Mouse (Mus musculus): Measurements from ENCODE around the gene Slc26a6. TPM values are rescaled to one million over a fixed set of nuclear protein-coding genes. Genes with fewer than 3 reads are reported as not detected.
A peak's percentile ranks its signal among the peaks of the same experiment; 100 is the strongest.

Gene Slc26a6
- total RNA-seq (2021) = 10 to 100 TPM in 1 of 2 experiments, 1 to 10 TPM in 1; 9.8 to 11.2 TPM
- long read RNA-seq, experiment 1 = 0 reads
- long read RNA-seq, experiment 2 = 0 reads

DNA sequence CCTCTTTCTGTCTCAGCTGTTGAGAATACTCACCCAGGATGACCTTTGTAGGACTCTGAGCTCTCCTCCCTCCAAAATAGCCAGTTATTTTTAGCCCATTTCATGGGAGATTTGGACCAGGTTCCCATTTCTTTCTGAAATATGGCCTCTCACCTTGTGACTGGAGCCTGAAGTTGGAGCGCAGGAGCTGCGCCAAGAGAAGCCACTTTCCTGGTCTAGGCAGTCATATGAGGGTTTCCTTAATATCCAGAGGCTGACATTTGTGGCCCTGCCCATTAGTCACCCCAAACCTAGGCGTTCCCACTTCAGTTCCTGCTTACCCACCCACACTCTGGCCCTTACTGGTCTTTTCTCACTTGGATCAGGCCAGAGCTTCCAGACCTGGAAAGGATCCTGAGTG is at the start of gene Slc26a6:
Slc26a6 (plus strand) TSS at position 308 of the 400 bp plus-strand sequence.
- DNase-seq (ENCODE audit: low spot score in 2 of 2) = no peak

DNA sequence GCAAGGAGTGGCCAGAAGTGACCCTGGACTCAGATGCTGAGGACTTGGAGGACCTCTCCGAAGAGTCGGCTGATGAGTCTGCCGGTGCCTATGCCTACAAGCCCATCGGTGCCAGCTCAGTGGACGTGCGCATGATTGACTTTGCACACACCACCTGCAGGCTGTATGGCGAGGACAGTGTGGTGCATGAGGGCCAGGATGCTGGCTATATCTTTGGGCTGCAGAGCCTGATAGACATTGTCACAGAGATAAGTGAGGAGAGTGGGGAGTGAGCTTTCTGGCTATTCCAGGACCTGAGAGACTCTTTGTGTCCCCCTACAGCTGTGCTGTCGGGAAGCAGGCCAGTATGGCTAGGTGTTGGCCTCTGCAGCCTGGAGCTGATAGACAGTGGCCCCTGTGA is 47.3 kb upstream of the Slc26a6 start:
- DNase-seq (ENCODE audit: low spot score in 2 of 2) = no peak

DNA sequence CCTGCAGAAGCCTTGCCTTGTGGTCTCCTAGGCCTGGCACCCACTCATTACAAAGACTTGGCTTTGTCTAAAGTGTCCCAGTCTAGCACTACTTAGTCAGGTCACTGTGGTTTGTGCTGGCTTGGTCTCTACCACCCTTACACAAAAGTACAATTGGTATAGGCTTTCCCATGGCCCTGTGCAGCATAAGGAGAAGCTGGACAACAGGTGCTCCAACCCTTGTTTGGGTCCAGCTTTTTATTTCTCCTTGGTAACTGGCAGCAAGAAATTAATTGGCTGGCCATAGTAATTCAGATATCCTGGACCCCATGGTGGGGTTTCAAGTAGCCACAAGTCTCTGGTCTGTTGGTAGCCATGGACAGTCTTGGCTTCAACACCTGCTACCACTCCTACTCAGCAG is 46.7 kb upstream of the Slc26a6 start:
- DNase-seq (ENCODE audit: low spot score in 2 of 2) = no peak

- DNase-seq (ENCODE audit: low spot score in 2 of 2) = no peak
Observed at GRCm38 (mm10) chr9:108806831-108807230, 46.3 kb upstream of the Slc26a6 start.

DNA sequence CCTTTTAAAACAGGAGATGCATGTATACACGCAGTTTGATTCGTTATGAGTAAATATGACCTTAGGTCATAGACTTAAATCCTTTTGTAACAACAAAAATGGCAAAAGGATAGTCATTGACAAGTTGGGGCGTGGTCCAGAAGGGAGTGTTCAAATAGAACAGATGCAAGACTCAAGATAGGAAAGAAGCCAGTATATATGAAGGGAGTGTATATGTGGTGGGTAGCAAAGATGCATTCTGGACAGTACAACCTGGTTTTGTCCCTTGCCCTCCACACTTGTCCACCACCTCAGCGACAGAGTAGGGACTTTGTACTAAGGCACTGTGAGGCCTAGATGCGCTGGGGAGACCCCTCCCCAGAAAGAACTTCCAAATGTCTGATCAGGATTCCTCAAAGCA is 45.4 kb upstream of the Slc26a6 start:
- no peak for DNase-seq (ENCODE audit: low spot score in 2 of 2)

GRCm38 (mm10) chr9:108808163-108808665 is 44.9 kb upstream of the Slc26a6 start, which contains the start of gene Nckipsd:
TSS of gene Nckipsd (plus strand) at chr9:108808368.
- DNase-seq (ENCODE audit: low spot score in 2 of 2) = peak; percentile 97 to 99

- no peak for DNase-seq (ENCODE audit: low spot score in 2 of 2)
Observed at GRCm38 (mm10) chr9:108809188-108809587, 43.9 kb upstream of the Slc26a6 start.

GRCm38 (mm10) chr9:108809723-108810122 is 43.4 kb upstream of the Slc26a6 start:
- no peak for DNase-seq (ENCODE audit: low spot score in 2 of 2)

DNA sequence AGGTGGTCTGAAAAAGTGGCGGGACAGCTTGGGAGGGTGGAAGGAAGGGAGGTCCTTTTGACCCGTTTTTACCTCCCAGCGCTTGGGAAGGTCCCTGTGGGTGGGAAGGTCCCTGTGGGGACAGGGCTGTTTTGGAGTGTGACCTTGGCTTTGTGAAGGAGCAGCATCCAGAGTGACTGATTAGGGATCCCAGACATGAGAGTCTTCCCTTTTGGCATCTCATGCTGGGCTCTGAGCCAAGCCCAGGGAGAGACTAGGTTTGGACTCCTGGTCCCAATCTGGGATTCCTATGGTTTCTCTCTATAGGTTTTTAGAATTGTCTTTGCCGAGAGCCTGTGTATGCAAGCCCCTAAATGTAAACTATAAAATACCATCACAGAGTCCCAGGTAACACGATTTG is 42.6 kb upstream of the Slc26a6 start:
- DNase-seq (ENCODE audit: low spot score in 2 of 2) = no peak

DNA sequence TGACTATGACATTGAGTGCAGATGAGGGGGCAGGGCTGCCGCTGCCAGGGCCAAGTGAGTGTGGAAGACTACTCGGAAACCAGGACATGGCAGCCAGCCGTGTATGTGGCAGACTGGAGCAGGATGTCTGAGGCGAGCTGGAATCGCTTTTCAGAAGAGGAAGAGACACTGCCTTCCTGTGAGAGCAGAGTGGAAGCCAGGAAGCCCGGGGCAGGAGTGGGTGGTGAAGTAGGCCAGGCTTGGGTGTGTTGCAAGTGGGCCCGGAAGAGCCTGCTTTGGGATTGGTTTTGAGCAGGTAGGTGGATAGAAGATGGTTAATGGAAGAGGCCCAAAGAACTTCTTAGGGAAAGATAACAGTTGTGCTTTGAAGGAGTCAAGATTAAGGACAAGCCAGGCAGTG is 37.5 kb upstream of the Slc26a6 start:
- DNase-seq (ENCODE audit: low spot score in 2 of 2) = no peak

GRCm38 (mm10) chr9:108819495-108819894 is 33.6 kb upstream of the Slc26a6 start:
- peak in 1 of 2 experiments; percentile 47 for DNase-seq (ENCODE audit: low spot score in 2 of 2)

GRCm38 (mm10) chr9:108820077-108820476 is 33.0 kb upstream of the Slc26a6 start:
- DNase-seq (ENCODE audit: low spot score in 2 of 2) = no peak

DNA sequence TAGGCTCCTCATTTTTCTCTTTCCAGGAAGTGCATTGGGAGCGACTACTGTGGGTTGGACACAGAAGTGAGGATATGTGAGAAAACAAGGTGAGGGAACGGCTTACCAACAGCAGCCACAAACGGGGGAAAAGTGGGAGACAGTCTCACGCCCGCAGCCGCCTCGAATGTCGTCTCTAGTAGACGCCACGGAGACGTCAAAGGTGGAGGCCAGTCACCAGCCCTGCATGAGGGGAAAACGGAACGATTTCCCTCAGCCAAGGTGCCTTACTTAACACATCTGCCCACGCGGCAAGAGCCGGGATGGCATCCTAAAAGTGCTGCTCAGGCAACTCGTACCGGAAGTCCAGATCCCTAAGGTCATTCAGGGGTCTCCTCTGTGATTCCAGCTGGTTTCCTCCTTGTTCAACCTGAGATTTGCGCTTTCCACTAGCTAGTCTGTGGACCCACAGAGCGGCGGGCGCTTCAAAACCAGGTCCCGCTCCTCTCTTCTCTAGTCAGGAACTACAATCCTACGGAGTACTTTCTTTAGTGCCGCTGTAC is 28.9 kb upstream of the Slc26a6 start:
- no peak for DNase-seq (ENCODE audit: low spot score in 2 of 2)

DNA sequence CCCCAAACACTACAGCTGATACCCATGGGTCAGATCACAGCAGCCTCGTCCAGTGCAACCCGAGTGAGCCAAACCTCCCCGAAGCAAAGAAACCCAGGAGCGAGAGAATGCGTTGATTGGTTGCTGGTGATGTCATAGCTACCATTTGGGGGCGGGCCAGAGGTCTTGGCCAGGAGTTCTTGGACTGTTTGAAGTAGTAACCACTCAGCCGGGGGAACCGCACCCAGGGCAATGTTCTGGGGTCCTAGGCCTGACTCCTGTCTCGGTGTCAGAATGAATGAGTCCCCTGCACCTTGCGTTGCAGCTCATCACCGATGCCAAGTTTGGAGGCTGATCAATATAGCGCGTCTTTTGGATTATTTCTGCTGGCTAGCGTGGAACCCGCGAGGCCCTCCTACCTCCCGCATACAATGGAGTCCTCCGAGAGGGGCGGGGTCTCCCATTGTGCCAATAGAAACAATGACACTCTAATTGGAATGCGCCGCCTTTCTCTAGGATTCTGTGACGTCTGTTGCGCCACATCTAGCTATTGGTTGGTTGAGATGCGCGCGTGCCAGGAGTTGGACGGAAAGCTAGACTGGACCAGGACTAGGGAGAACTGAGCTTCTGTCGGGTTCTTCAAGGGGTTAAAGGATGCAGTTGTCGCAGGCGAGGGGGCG is 28.2 kb upstream of the Slc26a6 start:
- DNase-seq (ENCODE audit: low spot score in 2 of 2) = no peak

DNA sequence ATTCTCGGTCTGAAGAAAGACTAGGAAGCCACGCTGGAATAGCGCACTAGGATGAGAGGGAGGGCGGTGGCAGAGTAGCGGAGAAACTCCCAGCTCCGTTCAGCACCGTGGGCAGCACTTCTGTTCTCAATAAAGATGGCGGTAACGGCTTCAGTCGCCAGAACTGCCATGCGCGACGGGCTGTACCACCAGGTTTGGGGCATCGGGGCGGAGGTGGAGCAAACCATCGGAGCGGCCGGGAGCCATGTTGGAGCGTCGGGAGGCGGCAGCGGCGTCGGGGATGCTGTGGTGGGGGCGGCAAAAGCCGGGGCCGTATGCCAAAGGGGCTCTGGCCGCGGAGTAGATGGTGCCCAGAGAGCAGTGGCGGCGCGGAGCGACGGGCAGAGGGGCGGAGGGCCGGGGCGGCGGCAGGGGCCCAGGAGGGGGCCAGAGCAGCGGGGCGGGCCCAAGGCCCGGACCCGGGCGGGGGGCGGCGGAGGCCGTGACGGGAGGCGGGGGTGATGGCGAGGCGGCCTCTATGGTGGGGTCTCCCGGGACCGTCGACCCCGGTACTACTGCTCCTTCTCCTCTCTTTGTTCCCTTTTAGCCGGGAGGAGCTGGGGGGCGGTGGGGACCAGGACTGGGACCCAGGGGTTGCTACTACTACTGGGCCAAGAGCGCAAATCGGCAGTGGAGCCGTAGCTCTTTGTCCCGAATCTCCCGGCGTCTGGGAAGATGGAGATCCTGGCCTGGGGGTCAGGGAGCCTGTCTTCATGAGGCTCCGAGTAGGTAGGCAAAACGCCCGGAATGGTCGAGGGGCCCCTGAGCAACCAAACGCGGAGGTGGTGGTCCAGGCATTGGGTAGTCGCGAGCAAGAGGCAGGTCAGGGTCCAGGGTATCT is 27.0 kb upstream of the Slc26a6 start, which contains the start of gene Celsr3:
Celsr3 (plus strand) TSS at position 501 of the 880 bp plus-strand sequence.
- DNase-seq (ENCODE audit: low spot score in 2 of 2) = peak in 1 of 2 experiments; percentile 47

GRCm38 (mm10) chr9:108826700-108827340 is 26.3 kb upstream of the Slc26a6 start:
- peak; percentile 72 to 78 for DNase-seq (ENCODE audit: low spot score in 2 of 2)

DNA sequence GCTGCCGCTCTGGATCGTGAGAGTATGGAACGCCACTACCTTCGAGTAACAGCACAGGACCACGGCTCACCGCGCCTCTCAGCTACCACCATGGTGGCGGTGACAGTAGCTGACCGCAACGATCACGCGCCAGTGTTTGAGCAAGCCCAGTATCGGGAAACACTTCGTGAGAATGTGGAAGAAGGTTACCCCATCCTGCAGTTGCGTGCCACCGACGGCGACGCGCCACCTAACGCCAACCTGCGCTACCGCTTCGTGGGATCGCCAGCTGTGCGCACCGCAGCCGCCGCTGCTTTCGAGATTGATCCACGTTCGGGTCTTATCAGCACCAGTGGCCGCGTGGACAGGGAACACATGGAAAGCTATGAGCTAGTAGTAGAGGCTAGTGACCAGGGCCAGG is 25.6 kb upstream of the Slc26a6 start:
- DNase-seq (ENCODE audit: low spot score in 2 of 2) = no peak

- no peak for DNase-seq (ENCODE audit: low spot score in 2 of 2)
Observed at GRCm38 (mm10) chr9:108827906-108828305, 25.2 kb upstream of the Slc26a6 start.

- no peak for DNase-seq (ENCODE audit: low spot score in 2 of 2)
Observed at GRCm38 (mm10) chr9:108831637-108832036, 21.4 kb upstream of the Slc26a6 start.

GRCm38 (mm10) chr9:108832390-108833108 is 20.5 kb upstream of the Slc26a6 start:
- peak; percentile 53 to 84 for DNase-seq (ENCODE audit: low spot score in 2 of 2)
